Mouse (Mus musculus): ENCODE measurements around the gene Gm17545.

DNA sequence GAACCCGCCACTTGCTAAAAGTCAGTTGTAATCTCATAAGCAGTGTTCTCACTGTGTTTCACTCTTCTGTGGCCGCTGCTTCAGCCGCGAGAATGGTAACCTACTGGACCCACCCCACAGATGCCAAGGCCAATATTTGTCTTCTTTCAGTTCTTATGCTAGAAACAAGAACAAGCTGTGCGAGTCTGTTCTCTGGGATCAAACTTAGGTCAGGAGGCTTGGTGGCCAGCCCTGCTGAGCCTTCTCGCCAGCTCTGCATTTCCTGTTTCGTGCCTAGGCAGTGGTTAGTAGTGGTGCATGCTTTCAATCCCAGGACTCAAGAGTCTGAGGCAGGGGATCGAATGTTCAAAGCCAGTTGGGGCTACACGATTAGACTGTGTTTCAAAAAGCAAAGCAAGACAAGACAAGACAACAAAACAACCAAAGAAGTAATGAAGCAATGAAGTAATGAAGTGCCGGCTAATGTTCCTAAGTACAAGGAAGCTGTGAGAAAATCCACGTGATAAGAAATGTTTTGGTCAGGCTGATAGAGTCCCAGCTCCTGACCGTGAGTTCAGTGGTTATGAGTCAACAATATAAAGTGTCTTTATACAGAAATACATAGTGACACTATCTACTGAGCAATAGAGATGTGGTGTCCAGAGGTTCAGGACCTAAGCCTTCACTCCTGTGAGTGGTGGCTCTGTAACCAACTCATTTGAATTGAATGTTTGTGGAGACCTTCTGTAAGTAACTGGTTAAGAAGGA is 30.6 kb downstream of the Gm17545 start:
- TF ChIP-seq CTCF (IDR thresholded peaks at IDR 0.05; ENCODE audit: low read depth) (no peak), EP300 (optimal IDR thresholded peaks at IDR 0.05) (no peak)
